23 mouse cellular contexts compared by ENCODE assay signal in the genomic region with DNA sequence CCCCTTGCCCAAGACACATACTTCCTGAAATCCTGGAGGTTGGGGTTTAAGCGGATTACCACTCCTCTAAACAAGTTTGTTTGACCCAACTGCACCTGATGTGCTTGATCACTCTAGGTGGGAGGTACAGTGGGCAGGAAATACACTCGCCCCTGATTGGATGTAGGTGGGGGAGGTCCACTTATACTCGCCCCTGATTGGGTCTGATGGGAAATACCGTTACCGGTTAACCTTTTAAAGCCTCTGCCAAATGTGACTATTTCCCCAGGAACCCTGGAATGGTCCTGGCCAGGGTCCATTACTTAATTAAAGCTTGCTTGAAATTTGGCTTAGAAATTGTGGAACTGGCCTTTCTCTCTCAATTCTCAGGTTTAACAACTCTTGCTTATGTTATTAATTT. TPM values are rescaled to one million over a fixed set of nuclear protein-coding genes. Genes with fewer than 3 reads are reported as not detected.
DNase-seq lines count a peak whose midpoint lies in the region; ATAC-seq and TF ChIP-seq lines count a peak whose summit lies in the region.
"Had no signal": no experiment of that assay in that cellular context is flagged by ENCODE, and none has a peak within 500 bp of the region (broad histone marks: within the 10 kb centered on the region; RNA-seq: fewer than 3 reads in every experiment).

No protein-coding gene starts in this region.

- H3K9me3 ChIP-seq in limb, embryonic 13.5 days: no peaks in the 10 kb centered on the region
- no peaks in the 10 kb centered on the region for H3K9me3 ChIP-seq in limb, embryonic 10.5 days (replicated peaks)
- no peaks in the 10 kb centered on the region for H3K9me3 ChIP-seq in ES-E14 (ENCODE audit: control insufficient read depth, insufficient read depth, low read depth, low read length)
- H3K9me3 ChIP-seq: embryonic facial prominence, embryonic 10.5 days; forebrain, embryonic 12.5 days; G1E; heart, embryonic 12.5 days; hindbrain, embryonic 13.5 days; liver, embryonic 15.5 days had no signal

- no peaks in the 10 kb centered on the region for H3K27me3 ChIP-seq in limb, embryonic 13.5 days
- no peaks in the 10 kb centered on the region for H3K27me3 ChIP-seq in limb, embryonic 10.5 days (ENCODE audit: low read depth, poor library complexity, severe bottlenecking)
- H3K27me3 ChIP-seq: forebrain, embryonic 12.5 days; heart, embryonic 12.5 days; hindbrain, embryonic 13.5 days; liver, embryonic 15.5 days had no signal

- no peak overlapping the region for H3K4me3 ChIP-seq in limb, embryonic 13.5 days
- no peak overlapping the region for H3K4me3 ChIP-seq in limb, embryonic 10.5 days
- H3K4me3 ChIP-seq in ES-E14 (ENCODE audit: insufficient read depth in 1 of 2, low read depth in 1 of 2, low read length in 2 of 2, poor library complexity in 1 of 2, severe bottlenecking in 1 of 2): peak overlapping the region; percentile 45 to 49; a peak in 3 of 4 replicates
- H3K4me3 ChIP-seq: embryonic facial prominence, embryonic 10.5 days; forebrain, embryonic 12.5 days; heart, embryonic 12.5 days; hindbrain, embryonic 13.5 days; left cerebral cortex, adult 2 months; liver, embryonic 15.5 days had no signal

- no peaks in the 10 kb centered on the region for H3K4me1 ChIP-seq in limb, embryonic 13.5 days
- peaks cover 6% of the 10 kb centered on the region; the same call in 1 of the 2 replicates for H3K4me1 ChIP-seq in limb, embryonic 10.5 days
- peaks cover 0 to 8% of the 10 kb centered on the region in 2 experiments; a peak in 3 of 4 replicates for H3K4me1 ChIP-seq in ES-E14 (ENCODE audit: control insufficient read depth in 2 of 2, insufficient read depth in 2 of 2, low read length in 2 of 2, poor library complexity in 1 of 2)
- H3K4me1 ChIP-seq: embryonic facial prominence, embryonic 10.5 days had no signal

- H3K4me2 ChIP-seq in limb, embryonic 13.5 days (replicated peaks): no peak overlapping the region
- H3K4me2 ChIP-seq: forebrain, embryonic 12.5 days; heart, embryonic 12.5 days; hindbrain, embryonic 13.5 days; liver, embryonic 15.5 days had no signal

- no peak for DNase-seq in limb, embryonic 10.5 days (ENCODE audit: low spot score)
- peak; percentile 68 for DNase-seq in ES-E14 (ENCODE audit: low read depth, low spot score)
- DNase-seq in adrenal gland, adult 8-10 months: no peak
- no peak for DNase-seq in thymus, postnatal 4 days
- DNase-seq: cerebellum, adult 8-10 months; heart, adult 11 months; layer of hippocampus, adult 9-11 months; left cerebral cortex, postnatal 4 days; midbrain, embryonic 14.5 days; right cerebral cortex, postnatal 14 days; spleen, adult 18-20 months; thymus, adult 18-20 months had no signal

- 75% methylated on average over 5 of the region's 5 CpGs for WGBS in limb, embryonic 13.5 days
- 89% methylated on average over 5 of the region's 5 CpGs for WGBS in limb, embryonic 10.5 days

- H3K27ac ChIP-seq in limb, embryonic 13.5 days: no peak overlapping the region
- H3K27ac ChIP-seq in limb, embryonic 10.5 days: no peak overlapping the region
- peak overlapping the region; percentile 89; the same call in 1 of the 2 replicates for H3K27ac ChIP-seq in ES-E14 (ENCODE audit: insufficient read depth, low read depth, low read length, poor library complexity, severe bottlenecking)
- H3K27ac ChIP-seq: embryonic facial prominence, embryonic 10.5 days; forebrain, embryonic 12.5 days; hindbrain, embryonic 13.5 days; left cerebral cortex, adult 2 months had no signal

- in situ Hi-C loops in ES-E14 (cut with MboI; ENCODE audit: low sequenced_read_pairs in 2 of 2, unreplicated experiment in 2 of 2): no loop called here

- H3K9ac ChIP-seq in limb, embryonic 13.5 days: no peak overlapping the region
- 0 out of 2 replicates have a peak overlapping the region, but pooled peaks have one; percentile 50 for H3K9ac ChIP-seq in ES-E14 (ENCODE audit: insufficient read depth, low read depth, low read length, poor library complexity, severe bottlenecking)
- H3K9ac ChIP-seq: forebrain, embryonic 12.5 days; heart, embryonic 12.5 days; hindbrain, embryonic 13.5 days; liver, embryonic 15.5 days had no signal

- H3K36me3 ChIP-seq in limb, embryonic 13.5 days: peaks cover 29% of the 10 kb centered on the region
- peaks cover 32% of the 10 kb centered on the region for H3K36me3 ChIP-seq in limb, embryonic 10.5 days
- H3K36me3 ChIP-seq in ES-E14 (ENCODE audit: control insufficient read depth, insufficient read depth, low read length, poor library complexity, severe bottlenecking): peaks cover 2% of the 10 kb centered on the region

- ATAC-seq in limb, embryonic 13.5 days (ENCODE audit: low FRiP score, low read depth): peak; percentile 59; the same call in 1 of the 2 replicates
- peak; percentile 25; the same call in 1 of the 2 replicates for ATAC-seq in granulocyte monocyte progenitor cell, adult 5-6 weeks (replicated peaks; ENCODE audit: poor library complexity, severe bottlenecking)
- ATAC-seq in megakaryocyte progenitor cell, adult 5-6 weeks (replicated peaks; ENCODE audit: poor library complexity): peak; percentile 32; the same call in 1 of the 2 replicates
- ATAC-seq: lung, postnatal 0 days had no signal

TF ChIP-seq in ES-E14, 5 proteins besides CTCF, POLR2A, EP300 and RAD21:
- TF ChIP-seq ZC3H11A (IDR thresholded peaks at IDR 0.05; ENCODE audit: borderline replicate concordance, low read depth, low read length) (no peak), MAFK (IDR thresholded peaks at IDR 0.05; ENCODE audit: insufficient read depth, low read depth, low read length) (no peak), HCFC1 (IDR thresholded peaks at IDR 0.05; ENCODE audit: borderline replicate concordance, insufficient read depth, low read length) (no peak), CHD2 (IDR thresholded peaks at IDR 0.05; ENCODE audit: low read depth, low read length) (no peak), ZNF384 (IDR thresholded peaks at IDR 0.05; ENCODE audit: low read depth, low read length) (no peak)
TF ChIP-seq in ES-E14: peak in this region for 0.

RNA-seq across cellular contexts. Expression of a gene that starts 11.5 kb away (rescaled TPM):
- 111 TPM in 2 replicates for polyA plus RNA-seq in limb, embryonic 13.5 days (2015; fragmentation: Nextera tagmentation; extraction: Ambion mirVana)
- polyA plus RNA-seq in limb, embryonic 10.5 days (2016; fragmentation: Nextera tagmentation; extraction: Ambion mirVana): 65.1 and 65.5 TPM in 2 replicates
- total RNA-seq in ES-E14 (2012; rRNA removed): 126 and 154 TPM in 2 replicates
- 47.8 and 48.3 TPM in 2 replicates for total RNA-seq in granulocyte monocyte progenitor cell, adult 5-6 weeks (2014; fragmentation: Nextera tagmentation)
- 41.5 and 45.5 TPM in 2 replicates for total RNA-seq in granulocyte monocyte progenitor cell, adult 5-6 weeks (2017)
- 70.1 and 75.7 TPM in 2 replicates for total RNA-seq in megakaryocyte progenitor cell, adult 5-6 weeks (2015)
- total RNA-seq in megakaryocyte progenitor cell, adult 5-6 weeks (2017): 27.7 and 33.6 TPM in 2 replicates
- 100 to 1,000 TPM in 1 of 4 experiments, 10 to 100 TPM in 3; 84.3 to 108 (median 91.7) TPM for total RNA-seq in adrenal gland, adult 8-10 months (2022)

Comparison
In these comparisons a context has a peak if more than half of its experiments do, and no peak if none do; other contexts are left out.
1. H3K4me3 ChIP-seq: peak in ES-E14 (2 of 2); none in limb, embryonic 13.5 days (single experiment) and limb, embryonic 10.5 days (single experiment).
2. Peak in every context shown above with its lines, with median percentiles within 50 percentile points of each other: ATAC-seq.